Mouse (Mus musculus): ENCODE measurements around the gene Cabp2. TPM values are rescaled to one million over a fixed set of nuclear protein-coding genes. Genes with fewer than 3 reads are reported as not detected.

Gene Cabp2
- total RNA-seq, 1 experiment, result not detected

DNA sequence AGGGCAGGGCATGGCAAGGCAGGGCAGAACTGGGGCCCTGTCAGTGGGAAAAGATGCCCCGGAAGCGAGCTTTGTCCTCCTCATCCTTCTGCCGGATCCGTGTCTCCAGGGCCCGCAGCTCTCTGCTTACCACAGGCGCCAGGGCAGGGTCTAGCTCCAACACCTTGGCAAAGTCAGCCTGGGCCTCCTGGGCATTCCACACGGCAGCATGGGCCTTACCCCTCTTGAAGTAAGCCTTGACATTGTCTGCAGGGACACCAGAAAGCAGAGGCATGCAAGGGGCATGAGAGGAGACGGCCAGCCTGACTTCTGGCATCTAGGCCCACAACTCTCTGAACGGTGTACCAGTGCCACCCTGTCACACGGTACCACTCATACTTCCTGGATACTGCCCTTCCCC lies 33.2 kb downstream of the Cabp2 start:
- in situ Hi-C loops (cut with MboI; ENCODE audit: low sequenced_read_pairs in 2 of 2, unreplicated experiment in 2 of 2), result no loop called here
- Histone ChIP-seq H3K4me3 (ENCODE audit: insufficient read depth in 1 of 2, low read depth in 1 of 2, low read length in 2 of 2, poor library complexity in 1 of 2, severe bottlenecking in 1 of 2) (no peak overlapping the region), H3K27ac (ENCODE audit: insufficient read depth, low read depth, low read length, poor library complexity, severe bottlenecking) (no peak overlapping the region), H3K9ac (ENCODE audit: insufficient read depth, low read depth, low read length, poor library complexity, severe bottlenecking) (no peak overlapping the region), H3K36me3 (ENCODE audit: control insufficient read depth, insufficient read depth, low read length, poor library complexity, severe bottlenecking) (peaks cover 19% of the 10 kb centered on the region; the same call in 1 of the 2 replicates), H3K9me3 (ENCODE audit: control insufficient read depth, insufficient read depth, low read depth, low read length) (no peaks in the 10 kb centered on the region), H3K4me1 (ENCODE audit: control insufficient read depth in 2 of 2, insufficient read depth in 2 of 2, low read length in 2 of 2, poor library complexity in 1 of 2) (no peaks in the 10 kb centered on the region; a peak in 1 of 4 replicates)
- DNase-seq (ENCODE audit: low read depth, low spot score), result no peak
- TF ChIP-seq MAFK (IDR thresholded peaks at IDR 0.05; ENCODE audit: insufficient read depth, low read depth, low read length) (no peak), ZNF384 (IDR thresholded peaks at IDR 0.05; ENCODE audit: low read depth, low read length) (no peak), CHD2 (IDR thresholded peaks at IDR 0.05; ENCODE audit: low read depth, low read length) (no peak)

DNA sequence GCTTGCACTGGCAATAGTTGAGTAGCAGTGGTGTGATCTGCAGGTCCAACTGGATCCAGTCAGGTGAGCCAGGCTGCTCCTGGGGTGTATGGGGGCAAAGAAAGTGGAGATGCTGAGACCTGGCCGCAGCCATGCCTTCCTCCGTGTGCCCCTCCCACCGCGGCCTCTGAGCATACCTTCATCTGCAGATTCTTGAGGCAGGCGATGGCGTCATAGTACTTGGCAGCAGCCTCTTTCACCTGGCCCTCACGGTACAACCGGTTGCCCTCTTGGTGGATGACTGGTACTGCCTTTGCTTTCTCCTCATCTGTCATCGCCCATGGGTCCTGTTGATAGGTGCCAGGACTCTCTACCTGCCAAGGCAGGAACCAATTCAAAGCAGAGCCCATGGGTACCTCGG lies 33.8 kb downstream of the Cabp2 start:
- no peak overlapping the region for H3K9ac ChIP-seq (ENCODE audit: insufficient read depth, low read depth, low read length, poor library complexity, severe bottlenecking)
- in situ Hi-C loops (cut with MboI; ENCODE audit: low sequenced_read_pairs in 2 of 2, unreplicated experiment in 2 of 2), result no loop called here

DNA sequence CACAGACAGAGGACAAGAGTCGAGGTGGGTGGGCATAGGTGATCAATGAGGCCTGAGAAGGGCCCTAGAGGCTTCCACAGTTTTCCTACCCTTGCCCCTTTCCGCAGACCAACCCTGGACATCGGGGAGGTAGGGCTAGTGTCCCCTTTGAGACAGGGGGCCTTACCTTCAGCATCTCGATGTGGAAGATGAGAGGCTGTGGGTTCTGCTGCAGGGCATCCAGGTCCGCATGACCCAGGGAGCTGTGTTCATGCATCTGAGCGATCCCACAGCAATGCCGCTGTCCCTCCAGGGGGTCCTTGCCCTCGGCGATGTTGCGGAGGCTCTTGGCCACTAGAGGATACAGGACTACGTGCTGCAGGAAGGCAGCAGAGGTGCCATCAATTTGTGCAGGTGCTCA lies 34.4 kb downstream of the Cabp2 start:
- in situ Hi-C loops (cut with MboI; ENCODE audit: low sequenced_read_pairs in 2 of 2, unreplicated experiment in 2 of 2), result no loop called here
- no peak overlapping the region for H3K9ac ChIP-seq (ENCODE audit: insufficient read depth, low read depth, low read length, poor library complexity, severe bottlenecking)

More for the DNA sequence above, 33.8 kb downstream of the Cabp2 start:
- Histone ChIP-seq H3K27ac (ENCODE audit: insufficient read depth, low read depth, low read length, poor library complexity, severe bottlenecking) (no peak overlapping the region), H3K9me3 (ENCODE audit: control insufficient read depth, insufficient read depth, low read depth, low read length) (no peaks in the 10 kb centered on the region), H3K36me3 (ENCODE audit: control insufficient read depth, insufficient read depth, low read length, poor library complexity, severe bottlenecking) (peaks cover 19% of the 10 kb centered on the region; the same call in 1 of the 2 replicates), H3K4me3 (ENCODE audit: insufficient read depth in 1 of 2, low read depth in 1 of 2, low read length in 2 of 2, poor library complexity in 1 of 2, severe bottlenecking in 1 of 2) (no peak overlapping the region), H3K4me1 (ENCODE audit: control insufficient read depth in 2 of 2, insufficient read depth in 2 of 2, low read length in 2 of 2, poor library complexity in 1 of 2) (no peaks in the 10 kb centered on the region; a peak in 1 of 4 replicates)
- TF ChIP-seq HCFC1 (IDR thresholded peaks at IDR 0.05; ENCODE audit: borderline replicate concordance, insufficient read depth, low read length) (no peak), MAFK (IDR thresholded peaks at IDR 0.05; ENCODE audit: insufficient read depth, low read depth, low read length) (no peak), ZNF384 (IDR thresholded peaks at IDR 0.05; ENCODE audit: low read depth, low read length) (no peak), CHD2 (IDR thresholded peaks at IDR 0.05; ENCODE audit: low read depth, low read length) (no peak), ZC3H11A (IDR thresholded peaks at IDR 0.05; ENCODE audit: borderline replicate concordance, low read depth, low read length) (no peak)
- DNase-seq (ENCODE audit: low read depth, low spot score), result no peak

DNA sequence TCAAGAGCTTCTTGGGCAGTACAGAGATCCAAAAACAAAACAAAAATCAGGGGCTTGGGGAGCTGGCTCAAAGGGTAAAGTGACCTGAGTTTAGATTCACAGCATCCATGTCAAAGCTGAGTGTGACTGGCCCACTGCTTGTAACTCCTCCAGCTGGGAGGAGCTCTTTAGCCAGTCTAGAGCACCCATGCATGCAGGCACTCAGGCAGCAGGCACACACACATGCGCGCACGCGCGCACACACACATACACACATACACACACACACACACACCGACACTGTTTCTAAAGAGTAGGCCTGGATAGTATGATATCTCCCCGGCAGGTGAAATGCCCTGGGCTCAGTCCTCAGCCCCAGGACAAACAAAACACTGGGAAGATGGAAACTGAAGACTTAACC lies 35.6 kb downstream of the Cabp2 start:
- DNase-seq (ENCODE audit: low read depth, low spot score), result no peak
- no peak overlapping the region for H3K27ac ChIP-seq (ENCODE audit: insufficient read depth, low read depth, low read length, poor library complexity, severe bottlenecking)
- H3K9me3 ChIP-seq (ENCODE audit: control insufficient read depth, insufficient read depth, low read depth, low read length), result no peaks in the 10 kb centered on the region
- peaks cover 0 to 4% of the 10 kb centered on the region in 2 experiments; a peak in 1 of 4 replicates for H3K4me1 ChIP-seq (ENCODE audit: control insufficient read depth in 2 of 2, insufficient read depth in 2 of 2, low read length in 2 of 2, poor library complexity in 1 of 2)
- in situ Hi-C loops (cut with MboI; ENCODE audit: low sequenced_read_pairs in 2 of 2, unreplicated experiment in 2 of 2), result no loop called here
- no peak overlapping the region for H3K4me3 ChIP-seq (ENCODE audit: insufficient read depth in 1 of 2, low read depth in 1 of 2, low read length in 2 of 2, poor library complexity in 1 of 2, severe bottlenecking in 1 of 2)
- H3K36me3 ChIP-seq (ENCODE audit: control insufficient read depth, insufficient read depth, low read length, poor library complexity, severe bottlenecking), result peaks cover 19% of the 10 kb centered on the region; the same call in 1 of the 2 replicates
- no peak overlapping the region for H3K9ac ChIP-seq (ENCODE audit: insufficient read depth, low read depth, low read length, poor library complexity, severe bottlenecking)
- TF ChIP-seq MAFK (IDR thresholded peaks at IDR 0.05; ENCODE audit: insufficient read depth, low read depth, low read length), result no peak
- TF ChIP-seq ZNF384 (IDR thresholded peaks at IDR 0.05; ENCODE audit: low read depth, low read length), result no peak
- no peak for TF ChIP-seq CHD2 (IDR thresholded peaks at IDR 0.05; ENCODE audit: low read depth, low read length)
- TF ChIP-seq HCFC1 (IDR thresholded peaks at IDR 0.05; ENCODE audit: borderline replicate concordance, insufficient read depth, low read length), result no peak
- no peak for TF ChIP-seq ZC3H11A (IDR thresholded peaks at IDR 0.05; ENCODE audit: borderline replicate concordance, low read depth, low read length)

More for the DNA sequence above, 34.4 kb downstream of the Cabp2 start:
- TF ChIP-seq MAFK (IDR thresholded peaks at IDR 0.05; ENCODE audit: insufficient read depth, low read depth, low read length), result no peak
- Histone ChIP-seq H3K9me3 (ENCODE audit: control insufficient read depth, insufficient read depth, low read depth, low read length) (no peaks in the 10 kb centered on the region), H3K36me3 (ENCODE audit: control insufficient read depth, insufficient read depth, low read length, poor library complexity, severe bottlenecking) (peaks cover 19% of the 10 kb centered on the region; the same call in 1 of the 2 replicates), H3K4me3 (ENCODE audit: insufficient read depth in 1 of 2, low read depth in 1 of 2, low read length in 2 of 2, poor library complexity in 1 of 2, severe bottlenecking in 1 of 2) (no peak overlapping the region), H3K27ac (ENCODE audit: insufficient read depth, low read depth, low read length, poor library complexity, severe bottlenecking) (no peak overlapping the region), H3K4me1 (ENCODE audit: control insufficient read depth in 2 of 2, insufficient read depth in 2 of 2, low read length in 2 of 2, poor library complexity in 1 of 2) (peaks cover 0 to 4% of the 10 kb centered on the region in 2 experiments; a peak in 1 of 4 replicates)
- DNase-seq (ENCODE audit: low read depth, low spot score), result no peak

DNA sequence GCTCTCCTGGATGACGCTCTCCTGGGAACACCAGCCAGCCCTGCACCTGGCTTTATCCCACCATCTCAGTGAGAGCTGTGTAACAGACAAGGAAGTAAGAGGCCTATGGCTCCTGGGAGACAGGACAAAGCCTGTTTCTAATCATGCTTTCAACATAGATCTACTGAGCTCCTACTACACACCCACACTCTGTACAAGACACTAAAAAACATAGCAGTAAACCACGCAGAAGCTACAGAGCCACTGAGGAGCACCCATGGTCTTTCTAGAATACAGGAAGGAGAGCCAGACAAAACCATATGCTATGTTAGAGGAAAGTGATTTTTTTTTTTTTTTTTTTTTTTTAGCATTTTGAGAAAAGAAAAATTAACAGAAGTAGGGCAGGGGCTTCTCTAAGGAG lies 37.0 kb downstream of the Cabp2 start:
- in situ Hi-C loops (cut with MboI; ENCODE audit: low sequenced_read_pairs in 2 of 2, unreplicated experiment in 2 of 2), result no loop called here
- Histone ChIP-seq H3K9ac (ENCODE audit: insufficient read depth, low read depth, low read length, poor library complexity, severe bottlenecking) (no peak overlapping the region), H3K27ac (ENCODE audit: insufficient read depth, low read depth, low read length, poor library complexity, severe bottlenecking) (no peak overlapping the region), H3K4me3 (ENCODE audit: insufficient read depth in 1 of 2, low read depth in 1 of 2, low read length in 2 of 2, poor library complexity in 1 of 2, severe bottlenecking in 1 of 2) (no peak overlapping the region), H3K9me3 (ENCODE audit: control insufficient read depth, insufficient read depth, low read depth, low read length) (no peaks in the 10 kb centered on the region), H3K4me1 (ENCODE audit: control insufficient read depth in 2 of 2, insufficient read depth in 2 of 2, low read length in 2 of 2, poor library complexity in 1 of 2) (peaks cover 0 to 4% of the 10 kb centered on the region in 2 experiments; a peak in 1 of 4 replicates), H3K36me3 (ENCODE audit: control insufficient read depth, insufficient read depth, low read length, poor library complexity, severe bottlenecking) (peaks cover 18% of the 10 kb centered on the region; the same call in 1 of the 2 replicates)
- TF ChIP-seq CHD2 (IDR thresholded peaks at IDR 0.05; ENCODE audit: low read depth, low read length), result no peak
- TF ChIP-seq ZNF384 (IDR thresholded peaks at IDR 0.05; ENCODE audit: low read depth, low read length), result no peak
- no peak for TF ChIP-seq HCFC1 (IDR thresholded peaks at IDR 0.05; ENCODE audit: borderline replicate concordance, insufficient read depth, low read length)
- TF ChIP-seq ZC3H11A (IDR thresholded peaks at IDR 0.05; ENCODE audit: borderline replicate concordance, low read depth, low read length), result no peak
- TF ChIP-seq MAFK (IDR thresholded peaks at IDR 0.05; ENCODE audit: insufficient read depth, low read depth, low read length), result no peak
- no peak for DNase-seq (ENCODE audit: low read depth, low spot score)
